Mouse (Mus musculus) right cerebral cortex, adult 18-20 months (tissue): ENCODE measurements at regions not wholly inside any gene's neighbourhood (a gene's known extent, or its start where the extent isn't known, plus 50 kb on each side); places are given as distances from the start of the nearest gene placed in this dataset.

ENCODE experiments used
- DNase-seq: peaks from one replicate; pipeline ENCODE4 v3.0.0; 2022; ENCODE audit warnings: mixed read lengths

- no peak for DNase-seq
These were observed 330.1 kb downstream of the H2al1j start for GRCm38 (mm10) chrX:11657606-11658254.

GRCm38 (mm10) chrX:11663187-11663829 is 335.7 kb downstream of the H2al1j start:
- DNase-seq: no peak

GRCm38 (mm10) chrX:11664330-11665061 is 336.9 kb downstream of the H2al1j start:
- peak; percentile 54 for DNase-seq

- no peak for DNase-seq
These were observed 337.7 kb downstream of the H2al1j start for GRCm38 (mm10) chrX:11665077-11665974.

GRCm38 (mm10) chrX:11666517-11666916 is 338.9 kb downstream of the H2al1j start:
- no peak for DNase-seq

- DNase-seq: no peak
These were observed 344.2 kb downstream of the H2al1j start for GRCm38 (mm10) chrX:11671805-11672204.

- no peak for DNase-seq
These were observed 350.5 kb downstream of the H2al1j start for GRCm38 (mm10) chrX:11678086-11678485.

GRCm38 (mm10) chrX:11681274-11681673 is 353.7 kb downstream of the H2al1j start:
- DNase-seq: no peak

- peak; percentile 8 for DNase-seq
These were observed 362.4 kb downstream of the H2al1j start for GRCm38 (mm10) chrX:11689989-11690405.

GRCm38 (mm10) chrX:11690446-11690845 is 362.8 kb downstream of the H2al1j start:
- no peak for DNase-seq

- no peak for DNase-seq
These were observed 363.4 kb downstream of the H2al1j start for GRCm38 (mm10) chrX:11691019-11691418.

GRCm38 (mm10) chrX:11696565-11696964 is 368.9 kb downstream of the H2al1j start:
- no peak for DNase-seq

GRCm38 (mm10) chrX:11701095-11701494 is 373.5 kb downstream of the H2al1j start:
- DNase-seq: no peak

GRCm38 (mm10) chrX:11705851-11706557 is 378.4 kb downstream of the H2al1j start:
- no peak for DNase-seq

- DNase-seq: no peak
These were observed 379.7 kb downstream of the H2al1j start for GRCm38 (mm10) chrX:11707330-11707729.

- DNase-seq: no peak
These were observed 380.7 kb downstream of the H2al1j start for GRCm38 (mm10) chrX:11708325-11708724.

- DNase-seq: peak; percentile 9
These were observed 381.7 kb downstream of the H2al1j start for GRCm38 (mm10) chrX:11709326-11709725.

- no peak for DNase-seq
These were observed 385.8 kb downstream of the H2al1j start for GRCm38 (mm10) chrX:11713423-11713822.

GRCm38 (mm10) chrX:11716773-11717172 is 389.2 kb downstream of the H2al1j start:
- DNase-seq: no peak

- DNase-seq: no peak
These were observed 391.2 kb downstream of the H2al1j start for GRCm38 (mm10) chrX:11718778-11719177.

GRCm38 (mm10) chrX:11720517-11720916 is 392.9 kb downstream of the H2al1j start:
- no peak for DNase-seq

GRCm38 (mm10) chrX:11722730-11723129 is 395.1 kb downstream of the H2al1j start:
- DNase-seq: no peak
